Mouse (Mus musculus) neural tube, embryonic 11.5 days (tissue): ENCODE results near the gene Ppp3cb. TPM values are rescaled to one million over a fixed set of nuclear protein-coding genes. Genes with fewer than 3 reads are reported as not detected.
A peak's percentile ranks its signal among the peaks of the same experiment; 100 is the strongest.

ENCODE experiments used
- ATAC-seq: fragments of 200-750 bp; cut with Nextera tagmentation; 2 replicates; pipeline ENCODE4 v1.8.0; 2017; ENCODE audit warnings: moderate number of reproducible peaks, mild to moderate bottlenecking, moderate TSS enrichment, moderate library complexity; ENCODE audit not compliant: insufficient read depth, low FRiP score, low TSS enrichment
- DNase-seq: peaks from one replicate; pipeline ENCODE4 v3.0.0-alpha.2; 2015; ENCODE audit warnings: low spot score
- H3K27ac ChIP-seq: fragments of 300-500 bp; sonication (generic); 2 replicates; pipeline ENCODE4 v1.5.1; 2014; ENCODE audit warnings: low read depth, mild to moderate bottlenecking, low read length
- H3K27me3 ChIP-seq: fragments of 300-500 bp; sonication (generic); 2 replicates; pipeline ENCODE4 v1.6.1; 2014; ENCODE audit warnings: mild to moderate bottlenecking, low read length, mixed read lengths; ENCODE audit not compliant: control insufficient read depth, insufficient read depth
- H3K36me3 ChIP-seq: fragments of 300-500 bp; sonication (generic); 2 replicates; pipeline ENCODE4 v1.6.1; 2014; ENCODE audit warnings: mild to moderate bottlenecking, low read length, moderate library complexity, mixed read lengths; ENCODE audit not compliant: control insufficient read depth, insufficient read depth
- H3K4me1 ChIP-seq: fragments of 300-500 bp; sonication (generic); 2 replicates; pipeline ENCODE4 v1.6.1; 2014; ENCODE audit warnings: low read length, mixed read lengths; ENCODE audit not compliant: control insufficient read depth, insufficient read depth
- H3K4me2 ChIP-seq: fragments of 300-500 bp; sonication (generic); 2 replicates; pipeline ENCODE4 v1.6.1; 2014; ENCODE audit warnings: low read depth, mild to moderate bottlenecking, moderate library complexity
- H3K4me3 ChIP-seq: fragments of 300-500 bp; sonication (generic); 2 replicates; pipeline ENCODE4 v1.5.1; 2014; ENCODE audit warnings: low read depth, low read length
- H3K9ac ChIP-seq: fragments of 300-500 bp; sonication (generic); 2 replicates; pipeline ENCODE4 v1.6.1; 2014; ENCODE audit warnings: mild to moderate bottlenecking, low read length
- H3K9me3 ChIP-seq: fragments of 300-500 bp; sonication (generic); 2 replicates; pipeline ENCODE4 v1.6.1; 2016; ENCODE audit warnings: low read length; ENCODE audit not compliant: control insufficient read depth
- WGBS: fragments of 180-500 bp; shearing (Covaris S2); extraction: QIAGEN DNeasy Blood & Tissue Kit; methylation state at CpG from one replicate; pipeline ENCODE4 v1.1.7; 2014; 5-methylcytosine and 5-hydroxymethylcytosine counted together
- polyA plus RNA-seq: library from polyadenylated mRNA; unstranded; fragments of >200 nt; fragmentation: Nextera tagmentation; extraction: Ambion mirVana; gene quantifications from 2 replicates; pipeline ENCODE4 v1.2.1, GENCODE M21; 2014

The Ppp3cb gene
- polyA plus RNA-seq, 1 experiment from 2014 or later = 61.1 TPM

DNA sequence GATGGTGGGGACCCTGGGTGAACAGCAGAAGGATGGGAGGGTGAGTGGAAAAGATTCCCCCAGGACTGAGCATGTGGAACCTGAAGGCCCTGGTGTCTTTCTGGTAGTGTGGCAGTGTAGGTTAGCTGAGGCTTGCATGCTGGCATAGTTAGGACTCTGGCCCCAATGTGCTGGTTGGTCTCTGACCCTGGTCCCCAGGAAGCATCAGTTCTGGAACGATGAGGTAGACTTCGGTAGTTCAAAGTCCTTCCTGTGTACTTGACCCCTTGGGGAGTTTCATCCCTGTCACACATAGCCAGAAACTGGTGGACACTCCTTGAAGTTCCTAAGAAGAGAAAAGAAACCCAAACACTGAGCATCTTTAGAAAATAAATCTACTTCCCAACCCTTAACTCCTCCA, 3.8 kb upstream of the Ppp3cb start:
- Histone ChIP-seq H3K9me3 (no peaks in the 10 kb centered on the region), H3K9ac (no peak overlapping the region), H3K27me3 (no peaks in the 10 kb centered on the region), H3K36me3 (0 out of 2 replicates have a peak, but pooled peaks cover 3% of the 10 kb centered on the region), H3K4me1 (peaks cover under 1% of the 10 kb centered on the region; the same call in 1 of the 2 replicates), H3K27ac (no peak overlapping the region), H3K4me2 (no peak overlapping the region), H3K4me3 (no peak overlapping the region)
- no peak for DNase-seq
- WGBS = 100% methylated on average over 2 of the region's 2 CpGs
- no peak for ATAC-seq

DNA sequence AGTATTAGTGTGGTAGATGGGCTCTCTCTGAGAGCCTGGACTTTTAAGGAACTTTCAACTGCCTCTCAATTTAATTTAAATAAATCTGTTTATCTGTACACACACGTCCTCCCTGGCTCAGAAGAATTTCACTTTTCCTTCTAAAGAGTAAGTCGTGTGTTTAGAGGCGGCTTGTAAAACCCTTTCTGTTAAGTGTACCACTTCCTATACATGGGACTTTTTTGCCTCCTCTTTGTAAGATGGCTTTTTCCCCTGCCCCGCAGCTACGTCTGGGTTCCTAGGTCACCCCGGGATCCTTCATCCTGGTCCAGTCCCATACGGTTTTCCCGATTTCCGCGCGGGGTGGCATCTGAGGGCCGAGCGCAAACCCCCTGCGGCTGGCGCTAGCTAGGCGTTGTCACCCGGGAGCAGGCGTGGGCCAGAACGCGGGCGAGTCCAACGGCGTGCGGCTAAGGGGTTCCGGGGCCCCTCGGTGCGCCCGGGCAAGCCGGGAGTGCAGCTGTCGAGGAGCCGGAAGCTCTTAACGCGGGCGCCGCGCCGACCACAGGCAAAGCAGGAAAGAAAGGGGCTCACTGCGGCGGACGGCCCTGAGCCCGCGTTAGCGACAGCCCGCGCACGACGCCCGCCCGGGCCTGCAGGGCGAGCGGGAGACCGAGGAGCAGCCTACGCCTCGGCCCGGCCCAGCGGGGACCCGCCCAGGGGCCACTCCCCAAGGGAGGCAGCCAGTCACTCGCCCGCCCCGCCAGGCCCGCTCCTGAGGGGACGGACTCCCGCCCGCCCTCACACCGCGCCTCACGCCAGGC, 643 bp downstream of the Ppp3cb start:
- Histone ChIP-seq H3K9ac (peak overlapping the region; percentile 92), H3K4me2 (peak overlapping the region; percentile 64), H3K27ac (peak overlapping the region; percentile 96), H3K4me1 (peaks cover 4% of the 10 kb centered on the region; the same call in 1 of the 2 replicates), H3K4me3 (peak overlapping the region; percentile 85), H3K36me3 (0 out of 2 replicates have a peak, but pooled peaks cover 3% of the 10 kb centered on the region), H3K9me3 (no peaks in the 10 kb centered on the region), H3K27me3 (no peaks in the 10 kb centered on the region)
- peak; percentile 93 for ATAC-seq
- peak; percentile 84 for DNase-seq
- 1% methylated on average over 60 of the region's 67 CpGs for WGBS

DNA sequence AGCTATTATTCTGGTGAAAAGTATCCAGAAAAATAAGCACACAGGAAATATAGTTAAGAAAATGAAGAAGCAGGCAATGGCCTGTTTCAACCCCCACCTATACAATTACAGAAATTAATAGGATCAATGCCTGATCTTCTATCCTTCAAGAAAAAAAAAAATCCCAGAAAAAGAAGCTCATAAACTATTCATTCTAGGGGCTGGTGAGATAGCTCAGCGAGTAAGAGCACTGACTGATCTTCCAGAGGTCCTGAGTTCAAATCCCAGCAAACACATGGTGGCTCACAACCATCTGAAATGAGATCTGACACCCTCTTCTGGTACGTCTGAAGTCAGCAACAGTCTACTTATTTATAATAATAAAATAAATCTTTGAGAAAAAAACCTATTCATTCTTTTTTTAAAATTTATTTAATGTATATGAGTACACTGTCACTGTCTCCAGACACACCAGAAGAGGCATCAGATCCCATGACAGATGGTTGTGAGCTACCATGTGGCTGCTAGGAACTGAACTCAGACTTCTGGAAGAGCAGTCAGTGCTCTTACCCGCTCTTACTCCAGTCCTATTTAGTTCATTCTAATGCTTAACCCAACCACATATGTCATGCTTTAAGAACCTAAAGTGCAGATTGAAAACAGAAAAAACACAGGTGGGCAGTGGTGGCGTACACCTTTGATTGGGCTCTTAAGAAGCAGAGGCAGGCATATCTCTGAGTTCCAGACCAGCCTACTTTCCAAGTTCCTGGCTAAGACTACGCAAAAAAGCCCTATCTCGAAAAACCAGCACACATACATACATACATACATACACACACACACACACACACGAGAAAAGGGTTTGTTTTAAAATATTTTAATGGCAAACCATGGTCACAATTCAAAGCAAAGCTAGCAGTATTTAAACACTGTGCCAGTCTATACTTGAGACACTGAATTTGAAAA, 1.6 kb downstream of the Ppp3cb start:
- DNase-seq (no peak), ATAC-seq (no peak)
- Histone ChIP-seq H3K4me3 (peak overlapping the region; percentile 85), H3K4me2 (peak overlapping the region; percentile 64), H3K36me3 (0 out of 2 replicates have a peak, but pooled peaks cover 2% of the 10 kb centered on the region), H3K27me3 (no peaks in the 10 kb centered on the region), H3K4me1 (peaks cover 4% of the 10 kb centered on the region; the same call in 1 of the 2 replicates), H3K9me3 (no peaks in the 10 kb centered on the region), H3K9ac (0 out of 2 replicates have a peak overlapping the region, but pooled peaks have one; percentile 14), H3K27ac (no peak overlapping the region)
- WGBS = 77% methylated on average over 7 of the region's 7 CpGs

DNA sequence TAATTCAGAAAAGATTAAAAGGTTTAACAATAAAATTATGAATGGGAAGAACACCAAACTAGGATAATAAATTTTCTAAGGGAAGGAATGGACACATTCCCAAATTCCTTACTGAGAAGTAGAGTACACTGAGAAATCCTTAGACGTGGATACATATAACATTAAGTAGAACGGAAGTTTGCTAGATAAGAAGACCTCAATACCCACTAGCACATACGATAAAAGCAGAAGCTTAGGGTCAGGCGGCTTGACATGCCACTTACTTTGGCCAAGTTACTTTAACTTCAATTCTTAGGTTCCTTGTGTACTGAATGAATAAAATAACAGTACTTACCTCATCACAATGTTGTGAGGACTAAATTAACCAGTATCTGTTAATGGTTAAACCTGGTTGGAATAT, 16.7 kb downstream of the Ppp3cb start:
- WGBS = 91% methylated on average over 4 of the region's 4 CpGs
- no peaks in the 10 kb centered on the region for H3K27me3 ChIP-seq
- ATAC-seq (no peak), DNase-seq (no peak)
- no peak overlapping the region for H3K27ac ChIP-seq
- no peaks in the 10 kb centered on the region for H3K9me3 ChIP-seq
- H3K4me2 ChIP-seq = no peak overlapping the region
- H3K9ac ChIP-seq = no peak overlapping the region
- no peak overlapping the region for H3K4me3 ChIP-seq
- no peaks in the 10 kb centered on the region for H3K36me3 ChIP-seq
- no peaks in the 10 kb centered on the region for H3K4me1 ChIP-seq

DNA sequence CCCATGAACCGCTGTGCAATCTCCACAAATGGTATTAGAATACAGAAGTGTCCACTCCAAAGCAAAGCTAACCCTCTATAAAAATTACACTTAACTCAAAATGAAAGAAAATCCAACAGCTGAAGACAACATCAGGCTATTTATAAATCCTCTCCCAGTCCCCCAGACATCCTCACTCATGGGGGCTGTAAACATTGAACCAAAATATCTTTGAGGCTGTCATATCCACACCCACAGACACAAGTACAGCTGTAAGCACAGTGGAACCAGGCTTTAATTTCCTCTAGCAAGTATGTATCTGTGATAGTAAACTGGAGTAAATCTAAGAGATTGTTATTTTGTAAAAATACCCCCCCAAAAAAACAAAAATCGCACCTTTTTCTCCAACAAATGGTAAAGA, 26.2 kb downstream of the Ppp3cb start:
- Histone ChIP-seq H3K27me3 (no peaks in the 10 kb centered on the region), H3K27ac (no peak overlapping the region), H3K4me3 (no peak overlapping the region), H3K9ac (no peak overlapping the region), H3K4me2 (no peak overlapping the region), H3K4me1 (no peaks in the 10 kb centered on the region), H3K36me3 (0 out of 2 replicates have a peak, but pooled peaks cover 2% of the 10 kb centered on the region), H3K9me3 (no peaks in the 10 kb centered on the region)
- no peak for DNase-seq
- no peak for ATAC-seq
- WGBS = 98% methylated on average over 2 of the region's 2 CpGs

DNA sequence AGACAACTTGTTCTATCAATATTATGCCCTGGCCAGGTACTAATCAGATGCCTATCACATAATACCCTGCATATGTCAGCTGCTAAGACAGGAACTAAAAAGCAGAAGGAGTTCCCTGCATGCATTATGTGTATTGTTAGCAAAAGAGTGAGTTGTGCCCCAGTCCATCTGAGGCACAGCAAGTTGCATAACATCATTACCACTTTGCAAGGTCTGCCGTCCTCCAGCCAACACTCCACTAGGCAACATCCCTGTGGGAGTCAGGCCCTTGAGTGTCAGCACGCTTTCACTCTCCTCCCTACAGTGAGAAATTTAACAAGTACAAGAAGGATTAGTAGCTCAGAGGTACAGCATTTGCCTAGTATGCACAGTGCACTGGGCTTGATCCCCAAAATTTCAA, 37.9 kb downstream of the Ppp3cb start:
- Histone ChIP-seq H3K9ac (no peak overlapping the region), H3K4me1 (no peaks in the 10 kb centered on the region), H3K4me2 (no peak overlapping the region), H3K27me3 (no peaks in the 10 kb centered on the region), H3K36me3 (0 out of 2 replicates have a peak, but pooled peaks cover 2% of the 10 kb centered on the region), H3K9me3 (no peaks in the 10 kb centered on the region), H3K27ac (no peak overlapping the region), H3K4me3 (no peak overlapping the region)
- WGBS = 77% methylated on average over 2 of the region's 2 CpGs
- no peak for ATAC-seq
- DNase-seq = no peak

DNA sequence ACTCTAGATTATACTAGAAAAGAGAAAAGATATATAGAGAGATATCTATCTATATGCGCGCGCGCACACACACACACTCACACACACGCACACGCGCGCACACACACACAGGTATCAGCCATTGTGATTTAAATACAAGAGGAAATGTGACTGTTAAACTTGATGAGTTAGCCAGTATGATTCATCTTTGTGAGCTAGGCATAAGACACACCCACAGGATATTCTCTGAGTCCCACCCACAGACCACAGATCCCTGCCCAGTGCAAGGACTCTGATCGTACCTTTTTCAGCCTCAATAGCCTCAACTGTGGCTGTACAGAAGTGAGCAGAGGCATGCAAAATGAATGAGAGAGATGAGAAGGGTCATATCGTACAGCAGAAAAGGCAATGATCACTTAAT, 43.4 kb downstream of the Ppp3cb start:
- H3K27me3 ChIP-seq = no peaks in the 10 kb centered on the region
- H3K4me1 ChIP-seq = no peaks in the 10 kb centered on the region
- no peaks in the 10 kb centered on the region for H3K9me3 ChIP-seq
- no peak overlapping the region for H3K4me2 ChIP-seq
- 97% methylated on average over 10 of the region's 10 CpGs for WGBS
- H3K9ac ChIP-seq = no peak overlapping the region
- no peak overlapping the region for H3K27ac ChIP-seq
- DNase-seq (no peak), ATAC-seq (no peak)
- no peak overlapping the region for H3K4me3 ChIP-seq
- H3K36me3 ChIP-seq = peaks cover 7% of the 10 kb centered on the region; the same call in 1 of the 2 replicates

DNA sequence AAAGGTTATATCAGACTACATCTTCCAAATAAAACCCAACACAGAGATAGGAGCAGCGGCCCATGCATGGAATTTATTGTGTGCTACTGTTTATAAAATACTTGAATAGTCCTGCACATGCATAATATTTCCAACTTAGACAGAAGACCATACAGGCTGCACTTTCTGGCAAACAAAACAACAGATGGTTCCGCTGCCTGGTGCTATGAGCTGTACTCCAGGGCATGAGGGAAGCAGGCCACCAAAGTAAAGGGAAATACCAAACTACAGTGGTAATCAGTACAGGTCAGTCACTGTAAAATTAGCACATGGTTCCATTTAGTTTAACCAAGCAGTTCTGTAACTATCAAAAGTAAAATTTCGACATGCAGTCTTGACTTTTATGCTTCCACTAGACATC, 46.4 kb downstream of the Ppp3cb start:
- 91% methylated on average over 3 of the region's 3 CpGs for WGBS
- Histone ChIP-seq H3K9ac (no peak overlapping the region), H3K4me1 (no peaks in the 10 kb centered on the region), H3K27ac (no peak overlapping the region), H3K4me3 (no peak overlapping the region), H3K4me2 (no peak overlapping the region), H3K27me3 (no peaks in the 10 kb centered on the region), H3K36me3 (peaks cover 9% of the 10 kb centered on the region; the same call in 1 of the 2 replicates), H3K9me3 (no peaks in the 10 kb centered on the region)
- no peak for DNase-seq
- ATAC-seq = no peak
